Mouse (Mus musculus) kidney, embryonic 14.5 days (tissue): Measurements from ENCODE around the gene Uspl1. TPM values are rescaled to one million over a fixed set of nuclear protein-coding genes. Genes with fewer than 3 reads are reported as not detected.

ENCODE experiments used
- ATAC-seq: fragments of 200-750 bp; cut with Nextera tagmentation; 2 replicates; pipeline ENCODE4 v1.8.0; 2017; ENCODE audit warnings: moderate number of reproducible peaks, mild to moderate bottlenecking, moderate TSS enrichment, moderate library complexity; ENCODE audit not compliant: low FRiP score, low TSS enrichment
- H3K27ac ChIP-seq: fragments of 300-500 bp; sonication (generic); 2 replicates; pipeline ENCODE4 v1.5.1; 2014; ENCODE audit warnings: low read depth, mild to moderate bottlenecking, low read length, moderate library complexity, mixed read lengths
- H3K27me3 ChIP-seq: fragments of 300-500 bp; sonication (generic); 2 replicates; pipeline ENCODE4 v1.6.1; 2014; ENCODE audit warnings: mild to moderate bottlenecking, low read length; ENCODE audit not compliant: control insufficient read depth, insufficient read depth
- H3K36me3 ChIP-seq: fragments of 300-500 bp; sonication (generic); 2 replicates; pipeline ENCODE4 v1.6.1; 2014; ENCODE audit warnings: low read length, mixed read lengths; ENCODE audit not compliant: control insufficient read depth, insufficient read depth
- H3K4me1 ChIP-seq: fragments of 300-500 bp; sonication (generic); 2 replicates; pipeline ENCODE4 v1.6.1; 2014; ENCODE audit warnings: low read length, mixed read lengths; ENCODE audit not compliant: control insufficient read depth, insufficient read depth
- H3K4me2 ChIP-seq: fragments of 300-500 bp; sonication (generic); replicated peaks from 2 replicates; pipeline ENCODE4 v1.6.1; 2014; ENCODE audit warnings: low read depth, mild to moderate bottlenecking, low read length
- H3K4me3 ChIP-seq: fragments of 300-500 bp; sonication (generic); 2 replicates; pipeline ENCODE4 v1.5.1; 2014; ENCODE audit warnings: mild to moderate bottlenecking, low read length
- H3K9ac ChIP-seq: fragments of 300-500 bp; sonication (generic); 2 replicates; pipeline ENCODE4 v1.6.1; 2014; ENCODE audit warnings: low read depth, mild to moderate bottlenecking, low read length, moderate library complexity
- H3K9me3 ChIP-seq: fragments of 300-500 bp; sonication (generic); 2 replicates; pipeline ENCODE4 v1.6.1; 2016; ENCODE audit warnings: low read length; ENCODE audit not compliant: control insufficient read depth
- WGBS: fragments of 180-500 bp; shearing (Covaris S2); extraction: QIAGEN DNeasy Blood & Tissue Kit; methylation state at CpG from one replicate; pipeline ENCODE4 v1.1.7; 2014; 5-methylcytosine and 5-hydroxymethylcytosine counted together
- polyA plus RNA-seq: library from polyadenylated mRNA; unstranded; fragments of >200 nt; fragmentation: Nextera tagmentation; extraction: Ambion mirVana; gene quantifications from 2 replicates; pipeline ENCODE4 v1.2.1, GENCODE M21; 2014

Gene Uspl1
- polyA plus RNA-seq, 1 experiment from 2014 or later, result 53.9 TPM

- WGBS, result 3% methylated on average over 50 of the region's 55 CpGs
- H3K27ac ChIP-seq, result peak overlapping the region; percentile 83
- H3K4me3 ChIP-seq, result peak overlapping the region; percentile 56
- ATAC-seq, result peak; percentile 100
- peak overlapping the region; percentile 39 for H3K4me2 ChIP-seq
- H3K36me3 ChIP-seq, result no peaks in the 10 kb centered on the region
- no peaks in the 10 kb centered on the region for H3K9me3 ChIP-seq
- H3K9ac ChIP-seq, result peak overlapping the region; percentile 64; the same call in 1 of the 2 replicates
- no peaks in the 10 kb centered on the region for H3K27me3 ChIP-seq
- peaks cover 9% of the 10 kb centered on the region; the same call in 1 of the 2 replicates for H3K4me1 ChIP-seq
Measured at GRCm38 (mm10) chr5:149228700-149229618, 44.8 kb downstream of the Uspl1 start.

GRCm38 (mm10) chr5:149229619-149230339, 45.6 kb downstream of the Uspl1 start:
- Histone ChIP-seq H3K9ac (peak overlapping the region; percentile 64; the same call in 1 of the 2 replicates), H3K27me3 (no peaks in the 10 kb centered on the region), H3K36me3 (no peaks in the 10 kb centered on the region), H3K4me1 (peaks cover 9% of the 10 kb centered on the region; the same call in 1 of the 2 replicates), H3K4me3 (peak overlapping the region; percentile 56), H3K4me2 (peak overlapping the region; percentile 39), H3K27ac (peak overlapping the region; percentile 83), H3K9me3 (no peaks in the 10 kb centered on the region)
- 78% methylated on average over 18 of the region's 18 CpGs for WGBS
- ATAC-seq, result peak; percentile 25; the same call in 1 of the 2 replicates

GRCm38 (mm10) chr5:149235002-149235401, 50.9 kb downstream of the Uspl1 start:
- Histone ChIP-seq H3K9me3 (no peaks in the 10 kb centered on the region), H3K4me2 (no peak overlapping the region), H3K4me1 (no peaks in the 10 kb centered on the region), H3K4me3 (no peak overlapping the region), H3K9ac (no peak overlapping the region), H3K27ac (no peak overlapping the region), H3K27me3 (no peaks in the 10 kb centered on the region), H3K36me3 (no peaks in the 10 kb centered on the region)
- WGBS, result 82% methylated on average over 7 of the region's 7 CpGs
- no peak for ATAC-seq

- H3K36me3 ChIP-seq, result no peaks in the 10 kb centered on the region
- no peak overlapping the region for H3K4me2 ChIP-seq
- H3K4me3 ChIP-seq, result no peak overlapping the region
- H3K4me1 ChIP-seq, result no peaks in the 10 kb centered on the region
- ATAC-seq, result no peak
- 84% methylated on average over 24 of the region's 24 CpGs for WGBS
- no peaks in the 10 kb centered on the region; the same call in 1 of the 2 replicates for H3K9me3 ChIP-seq
- H3K27ac ChIP-seq, result no peak overlapping the region
- no peaks in the 10 kb centered on the region for H3K27me3 ChIP-seq
- no peak overlapping the region for H3K9ac ChIP-seq
Measured at GRCm38 (mm10) chr5:149237221-149237950, 53.2 kb downstream of the Uspl1 start.

GRCm38 (mm10) chr5:149242467-149242866, 58.3 kb downstream of the Uspl1 start:
- 87% methylated on average over 5 of the region's 5 CpGs for WGBS
- peaks cover 2% of the 10 kb centered on the region; the same call in 1 of the 2 replicates for H3K9me3 ChIP-seq
- no peak overlapping the region for H3K27ac ChIP-seq
- no peak for ATAC-seq
- H3K27me3 ChIP-seq, result no peaks in the 10 kb centered on the region
- H3K4me1 ChIP-seq, result 0 out of 2 replicates have a peak, but pooled peaks cover 12% of the 10 kb centered on the region
- no peaks in the 10 kb centered on the region for H3K36me3 ChIP-seq
- no peak overlapping the region for H3K4me3 ChIP-seq
- H3K9ac ChIP-seq, result no peak overlapping the region
- H3K4me2 ChIP-seq, result no peak overlapping the region

- Histone ChIP-seq H3K4me1 (0 out of 2 replicates have a peak, but pooled peaks cover 13% of the 10 kb centered on the region), H3K36me3 (no peaks in the 10 kb centered on the region), H3K9me3 (peaks cover 2% of the 10 kb centered on the region; the same call in 1 of the 2 replicates), H3K4me3 (no peak overlapping the region), H3K4me2 (no peak overlapping the region), H3K9ac (no peak overlapping the region), H3K27me3 (no peaks in the 10 kb centered on the region), H3K27ac (no peak overlapping the region)
- WGBS, result 47% methylated on average over 5 of the region's 5 CpGs
- no peak for ATAC-seq
Measured at GRCm38 (mm10) chr5:149243053-149243452, 58.9 kb downstream of the Uspl1 start.

- H3K27ac ChIP-seq, result peak overlapping the region; percentile 24; the same call in 1 of the 2 replicates
- H3K36me3 ChIP-seq, result no peaks in the 10 kb centered on the region
- peak overlapping the region; percentile 22; the same call in 1 of the 2 replicates for H3K4me3 ChIP-seq
- H3K9ac ChIP-seq, result 0 out of 2 replicates have a peak overlapping the region, but pooled peaks have one; percentile 40
- no peak for ATAC-seq
- peak overlapping the region; percentile 50 for H3K4me2 ChIP-seq
- H3K9me3 ChIP-seq, result peaks cover 2% of the 10 kb centered on the region; the same call in 1 of the 2 replicates
- no peaks in the 10 kb centered on the region for H3K27me3 ChIP-seq
- WGBS, result 55% methylated on average over 9 of the region's 9 CpGs
- H3K4me1 ChIP-seq, result 0 out of 2 replicates have a peak, but pooled peaks cover 13% of the 10 kb centered on the region
Measured at GRCm38 (mm10) chr5:149245391-149245964, 61.3 kb downstream of the Uspl1 start.

GRCm38 (mm10) chr5:149245965-149246470, 61.9 kb downstream of the Uspl1 start:
- WGBS, result 23% methylated on average over 16 of the region's 16 CpGs
- peak overlapping the region; percentile 22; the same call in 1 of the 2 replicates for H3K4me3 ChIP-seq
- H3K4me2 ChIP-seq, result peak overlapping the region; percentile 50
- H3K9me3 ChIP-seq, result peaks cover 2% of the 10 kb centered on the region; the same call in 1 of the 2 replicates
- H3K4me1 ChIP-seq, result 0 out of 2 replicates have a peak, but pooled peaks cover 13% of the 10 kb centered on the region
- H3K9ac ChIP-seq, result 0 out of 2 replicates have a peak overlapping the region, but pooled peaks have one; percentile 40
- no peaks in the 10 kb centered on the region for H3K36me3 ChIP-seq
- peak; percentile 76 for ATAC-seq
- H3K27me3 ChIP-seq, result no peaks in the 10 kb centered on the region
- peak overlapping the region; percentile 37; the same call in 1 of the 2 replicates for H3K27ac ChIP-seq
